Mouse (Mus musculus): ENCODE data around the gene Ptch2. TPM values are rescaled to one million over a fixed set of nuclear protein-coding genes. Genes with fewer than 3 reads are reported as not detected.

Gene Ptch2
- total RNA-seq (2015) (0.30 and 1.3 TPM in 2 replicates), total RNA-seq (2017) (0.08 and 0.57 TPM in 2 replicates)

DNA sequence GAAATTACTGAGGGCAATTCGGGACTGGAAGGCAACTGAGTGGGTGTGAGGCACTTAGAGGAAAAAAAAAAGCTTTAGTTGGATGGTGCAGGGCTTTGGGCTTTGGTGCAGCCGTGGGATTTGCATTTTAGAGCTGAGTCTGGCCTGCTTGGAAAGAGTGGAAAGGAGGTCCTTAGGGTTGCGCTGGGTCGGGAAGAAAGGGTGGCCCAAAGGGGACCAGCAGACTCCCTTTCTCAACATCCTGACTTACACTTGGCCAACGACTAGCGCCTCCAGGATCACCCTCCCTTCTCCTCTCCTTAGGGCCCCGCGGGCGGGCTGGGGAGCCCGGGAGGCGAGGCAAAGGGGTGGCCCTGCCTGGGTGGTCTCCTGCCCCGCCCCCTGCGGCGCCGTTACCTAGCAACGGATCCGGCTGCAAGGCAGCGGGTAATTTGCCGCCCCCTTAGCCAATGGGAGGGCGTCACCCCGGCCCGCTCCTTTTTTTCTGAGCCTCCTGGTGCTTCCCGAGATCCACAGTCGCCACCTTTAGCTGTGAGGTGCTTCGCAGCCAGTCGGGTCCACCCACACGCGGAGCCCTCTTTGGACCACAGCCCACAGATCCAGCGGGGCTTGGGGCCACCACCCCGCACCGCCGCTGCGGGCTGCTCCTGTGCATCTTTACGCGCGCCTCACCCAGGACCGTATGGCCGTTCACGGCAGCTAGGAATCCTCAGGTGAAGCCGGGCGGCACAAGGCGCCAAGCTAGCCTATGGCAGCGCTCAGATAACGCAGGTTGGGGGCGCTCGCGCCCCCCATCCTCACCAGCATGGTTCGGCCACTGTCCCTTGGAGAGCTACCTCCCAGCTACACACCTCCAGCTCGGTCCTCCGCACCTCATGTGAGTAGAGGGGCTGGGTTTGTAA, at the start of gene Ptch2:
Ptch2 (plus strand) TSS at position 525 of the 902 bp plus-strand sequence.
- ATAC-seq (replicated peaks; ENCODE audit: poor library complexity): peak; percentile 51

DNA sequence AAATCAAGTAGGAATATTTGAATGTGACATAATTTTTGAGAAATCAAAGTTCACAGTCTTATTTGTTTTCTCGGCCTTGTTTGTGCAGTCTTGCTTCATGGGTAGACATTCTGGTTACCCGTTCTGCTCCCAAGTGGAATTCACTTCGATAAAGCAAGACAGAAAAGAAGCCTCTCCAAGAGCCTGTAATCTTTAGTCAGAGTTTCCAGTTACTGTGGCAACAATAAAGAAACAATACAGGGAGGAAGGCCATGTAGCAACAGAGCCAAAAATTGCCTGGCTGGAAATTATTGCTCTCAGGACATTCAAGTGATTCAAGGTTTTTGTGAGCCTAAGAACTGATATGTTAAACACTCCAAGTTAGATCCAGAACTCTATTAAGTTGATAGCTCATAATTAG, 47.0 kb upstream of the Ptch2 start:
- ATAC-seq (replicated peaks; ENCODE audit: poor library complexity): no peak

DNA sequence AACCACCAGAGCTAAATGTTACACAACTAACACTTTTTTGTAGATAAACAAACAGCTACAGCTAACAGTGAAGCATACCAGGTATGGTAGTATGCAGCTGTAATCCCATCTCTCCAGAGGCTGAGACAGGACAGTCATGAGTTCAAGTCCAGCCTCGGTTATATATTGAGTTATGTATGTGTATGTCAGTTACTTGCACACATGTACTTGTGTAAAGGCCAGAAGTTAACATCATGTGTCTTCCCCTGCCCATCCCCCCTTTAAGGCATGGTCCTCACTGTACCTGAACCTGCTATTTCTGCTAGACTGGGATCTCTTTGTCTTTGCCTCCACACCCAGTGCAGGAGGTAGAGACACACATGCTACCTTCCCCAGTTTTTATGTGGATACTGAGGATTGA, 46.4 kb upstream of the Ptch2 start:
- ATAC-seq (replicated peaks; ENCODE audit: poor library complexity): no peak

DNA sequence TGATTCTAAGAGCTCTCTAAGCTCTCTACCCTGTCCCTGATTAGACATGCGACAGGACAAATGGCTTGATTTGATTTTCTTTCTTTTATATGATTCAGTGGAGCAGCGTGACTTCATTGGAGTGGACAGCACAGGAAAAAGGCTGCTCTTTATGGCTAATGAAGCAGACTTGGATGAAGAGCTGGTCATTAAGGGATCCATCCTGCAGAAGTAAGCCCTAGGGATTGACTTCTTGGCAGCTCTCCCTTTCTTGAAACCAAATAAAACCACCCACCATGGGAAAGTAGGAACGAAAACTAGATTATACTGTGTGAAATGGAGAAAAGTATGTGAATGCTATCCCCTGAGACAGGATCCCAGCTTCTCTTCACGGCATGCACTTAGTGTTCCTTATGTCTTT, 43.2 kb upstream of the Ptch2 start:
- ATAC-seq (replicated peaks; ENCODE audit: poor library complexity): no peak

DNA sequence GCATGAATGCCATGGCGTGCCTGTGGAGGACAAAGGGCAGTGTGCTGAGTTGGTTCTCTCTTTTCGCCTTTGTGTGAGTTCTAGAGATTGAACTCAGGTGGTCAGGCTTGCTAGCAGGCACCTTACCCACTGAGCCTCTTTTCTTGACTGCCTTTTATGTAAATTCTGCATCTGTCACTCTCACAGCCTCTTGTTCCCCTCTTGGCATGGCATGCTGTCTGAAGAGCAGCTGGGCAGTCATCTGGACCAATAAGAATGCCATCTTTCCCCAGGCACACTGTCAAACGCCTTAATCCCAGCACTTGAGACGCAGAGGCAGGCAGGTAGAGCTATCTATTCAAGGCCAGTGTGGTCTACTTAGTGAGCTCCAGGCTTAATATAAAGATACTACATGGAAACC, 41.9 kb upstream of the Ptch2 start:
- ATAC-seq (replicated peaks; ENCODE audit: poor library complexity): no peak

DNA sequence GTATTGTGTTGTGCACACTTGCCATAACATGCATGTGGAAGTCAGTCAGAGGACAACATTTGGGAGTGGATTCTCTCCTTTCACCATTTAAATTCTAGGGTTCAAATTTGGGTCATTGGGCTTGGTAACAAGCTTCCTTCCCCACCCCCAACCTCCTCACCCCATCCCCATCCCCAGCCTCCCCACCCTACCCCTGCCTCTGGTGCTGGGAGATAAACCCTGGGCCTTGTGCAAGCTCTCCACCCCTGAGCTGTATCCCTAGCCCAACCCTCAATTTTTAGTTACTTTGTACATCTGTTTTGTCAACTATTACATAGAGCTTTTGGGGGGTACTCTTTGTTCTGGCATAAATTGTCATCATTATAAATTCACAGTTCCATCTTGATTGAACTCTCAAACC, 39.8 kb upstream of the Ptch2 start:
- peak; percentile 68 for ATAC-seq (replicated peaks; ENCODE audit: poor library complexity)

DNA sequence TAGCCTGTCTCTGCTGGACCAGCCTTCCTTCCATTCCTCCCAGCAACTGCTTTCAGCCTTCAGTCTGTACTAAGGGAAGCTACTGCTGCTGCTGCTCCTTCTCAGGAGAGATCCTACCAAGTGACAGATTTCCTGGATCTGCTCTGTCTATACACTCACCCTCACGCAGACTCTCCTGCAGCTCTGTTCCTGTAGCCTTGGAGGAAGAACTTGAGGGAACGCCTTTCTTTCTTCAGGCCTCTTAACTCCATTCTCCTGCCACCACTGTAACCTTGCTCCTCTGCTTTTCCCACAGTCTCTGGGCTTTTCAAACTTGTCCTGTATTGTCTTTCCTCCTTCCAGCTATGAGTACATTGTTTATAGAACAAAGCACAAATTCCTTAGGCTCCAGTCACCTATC, 39.4 kb upstream of the Ptch2 start:
- no peak for ATAC-seq (replicated peaks; ENCODE audit: poor library complexity)

GRCm38 (mm10) chr4:117058512-117058911, 37.4 kb upstream of the Ptch2 start:
- 0 out of 2 replicates have a peak, but pooled peaks have one; percentile 42 for ATAC-seq (replicated peaks; ENCODE audit: poor library complexity)

GRCm38 (mm10) chr4:117062700-117063390, 33.0 kb upstream of the Ptch2 start:
- ATAC-seq (replicated peaks; ENCODE audit: poor library complexity): no peak

GRCm38 (mm10) chr4:117068035-117068434, 27.8 kb upstream of the Ptch2 start:
- no peak for ATAC-seq (replicated peaks; ENCODE audit: poor library complexity)

DNA sequence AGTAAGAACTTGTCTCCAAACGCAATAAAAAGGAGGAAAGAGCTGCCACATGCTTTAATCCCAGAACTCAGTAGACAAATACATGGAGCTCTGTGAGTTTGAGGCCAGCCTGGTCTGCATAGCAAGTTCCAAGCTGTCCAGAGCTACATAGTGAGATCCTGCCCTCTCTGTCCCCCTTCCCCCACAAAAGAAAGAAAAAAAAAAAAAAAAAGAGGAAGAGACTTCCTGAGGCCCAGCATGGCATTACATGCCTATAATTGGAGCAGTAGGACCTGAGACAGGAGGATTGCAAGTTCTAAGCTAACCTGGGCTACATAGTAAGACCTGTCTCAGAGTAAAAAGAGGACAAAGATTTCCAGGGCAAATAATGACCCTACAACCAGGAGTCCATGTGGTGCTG, 26.2 kb upstream of the Ptch2 start:
- ATAC-seq (replicated peaks; ENCODE audit: poor library complexity): no peak

DNA sequence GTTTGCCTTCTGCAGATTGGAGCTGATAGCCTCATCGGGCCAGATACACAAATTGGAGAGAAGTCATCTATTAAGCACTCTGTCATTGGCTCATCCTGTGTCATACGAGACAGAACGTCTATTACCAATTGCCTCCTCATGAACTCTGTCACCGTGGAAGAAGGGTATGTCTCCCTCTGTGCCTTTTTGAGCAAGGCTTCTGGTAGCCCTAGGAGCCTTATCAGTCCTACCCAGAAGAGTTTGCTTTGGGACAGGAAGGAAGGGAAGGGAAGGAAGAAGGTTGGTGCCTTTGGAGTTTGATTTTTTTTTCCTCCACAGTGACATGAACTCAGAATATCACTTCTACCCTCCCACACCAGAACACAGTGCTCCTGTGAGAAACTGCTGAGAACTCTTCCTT, 25.3 kb upstream of the Ptch2 start:
- ATAC-seq (replicated peaks; ENCODE audit: poor library complexity): no peak

DNA sequence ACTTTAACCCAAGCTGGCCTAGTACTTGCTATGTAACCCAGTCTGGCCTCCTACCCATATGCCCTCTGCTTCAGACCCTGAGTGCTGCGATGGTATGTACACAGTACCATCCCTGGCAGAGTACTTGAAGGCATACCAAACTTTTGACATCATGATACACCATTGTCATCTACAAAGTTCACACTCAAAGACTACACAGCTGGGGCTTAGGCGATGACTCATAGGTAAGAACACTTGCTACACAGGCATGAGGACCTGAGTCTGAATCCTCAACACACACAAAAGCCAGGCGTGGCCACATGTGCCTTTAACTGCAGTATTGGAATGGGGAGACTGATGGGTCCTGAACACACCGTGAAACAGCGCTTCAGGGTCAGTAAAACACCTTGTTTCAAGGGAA, 24.7 kb upstream of the Ptch2 start:
- no peak for ATAC-seq (replicated peaks; ENCODE audit: poor library complexity)

DNA sequence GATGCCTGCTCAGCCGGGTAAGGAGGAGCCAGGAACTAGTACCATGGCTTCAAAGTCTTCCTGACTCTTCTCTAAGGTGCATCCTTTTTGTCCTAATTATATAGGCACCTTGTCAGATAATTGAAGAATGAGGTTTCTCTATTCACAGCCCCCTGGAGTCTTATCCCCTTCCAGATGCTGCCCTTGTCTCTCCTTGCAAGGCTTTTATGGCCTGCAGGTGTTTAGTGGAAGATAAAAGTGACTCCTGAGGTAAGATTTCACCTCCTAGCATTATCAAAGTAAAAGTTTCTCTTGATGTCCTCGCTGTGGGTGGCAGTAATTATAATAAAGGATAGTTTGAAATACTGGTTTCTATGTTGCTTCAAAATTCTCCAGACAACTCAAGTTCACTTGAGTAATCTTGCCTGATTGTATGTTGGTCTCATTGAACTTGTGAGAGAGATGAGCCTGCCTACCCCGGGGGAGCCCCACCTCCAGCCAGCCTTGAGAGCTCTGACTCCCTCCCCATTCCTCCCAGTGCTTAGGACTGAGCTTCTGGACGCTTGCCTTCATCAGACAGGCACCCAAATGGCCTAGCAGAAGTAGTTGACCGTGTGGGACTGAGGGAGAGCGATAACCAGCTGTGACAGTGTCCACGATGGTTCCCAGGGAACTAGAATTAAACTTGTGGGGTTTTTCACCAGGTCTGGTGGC, 7.8 kb upstream of the Ptch2 start:
- ATAC-seq (replicated peaks; ENCODE audit: poor library complexity): 0 out of 2 replicates have a peak, but pooled peaks have one; percentile 39

DNA sequence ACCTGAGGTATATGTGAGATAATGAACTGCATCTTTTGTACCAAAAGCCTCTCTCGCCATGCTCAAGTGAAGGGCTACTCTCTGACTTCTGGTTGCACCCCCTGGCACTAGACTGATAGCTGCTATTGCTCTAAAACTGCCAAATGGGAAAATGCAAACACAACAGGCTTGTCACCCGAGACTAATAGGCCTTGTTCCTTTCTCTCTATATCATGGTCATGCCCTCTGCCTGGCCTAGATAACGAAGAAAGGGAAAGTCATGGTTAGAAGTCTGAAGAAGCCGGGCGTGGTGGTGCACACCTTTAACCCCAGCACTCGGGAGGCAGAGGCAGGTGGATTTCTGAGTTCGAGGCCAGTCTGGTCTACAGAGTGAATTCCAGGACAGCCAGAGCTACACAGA, 5.3 kb upstream of the Ptch2 start:
- peak; percentile 83 for ATAC-seq (replicated peaks; ENCODE audit: poor library complexity)

DNA sequence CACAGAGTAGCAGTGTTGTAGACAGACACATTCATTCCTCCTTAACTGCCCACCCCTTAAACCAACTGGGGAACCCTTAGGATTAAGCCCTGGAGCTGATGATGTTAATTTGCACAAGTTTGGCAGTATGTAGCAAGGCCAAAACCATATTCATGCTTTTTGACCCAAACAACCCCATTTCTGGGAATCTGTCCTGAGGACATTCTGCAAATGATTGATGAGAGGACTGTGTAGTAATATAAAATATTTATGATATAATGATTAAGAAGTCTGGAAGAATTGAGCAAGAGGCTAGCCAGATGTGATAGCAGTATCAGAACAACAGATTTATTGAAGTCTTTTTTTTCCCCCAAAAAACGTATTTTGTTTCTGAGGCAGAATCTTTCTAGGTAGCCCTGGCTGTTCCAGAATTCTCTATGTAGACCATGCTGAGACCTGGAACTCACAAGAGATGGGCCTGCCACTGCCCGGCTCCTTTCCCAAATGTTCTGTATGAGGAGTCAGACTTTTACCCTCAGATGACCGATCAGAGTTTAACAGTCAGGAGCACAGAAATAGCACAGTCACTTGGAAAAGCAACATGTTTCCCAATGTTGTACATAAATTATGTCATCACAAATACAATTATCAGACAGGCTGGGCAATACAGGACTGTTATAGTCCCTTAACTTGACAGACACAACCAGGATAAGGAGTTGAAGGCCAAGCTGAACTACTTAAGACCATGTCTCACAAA, 1.1 kb upstream of the Ptch2 start:
- ATAC-seq (replicated peaks; ENCODE audit: poor library complexity): no peak

GRCm38 (mm10) chr4:117096666-117097065, 791 bp downstream of the Ptch2 start:
- ATAC-seq (replicated peaks; ENCODE audit: poor library complexity): no peak

- no peak for ATAC-seq (replicated peaks; ENCODE audit: poor library complexity)
Measured at GRCm38 (mm10) chr4:117097969-117098763, 2.3 kb downstream of the Ptch2 start.

DNA sequence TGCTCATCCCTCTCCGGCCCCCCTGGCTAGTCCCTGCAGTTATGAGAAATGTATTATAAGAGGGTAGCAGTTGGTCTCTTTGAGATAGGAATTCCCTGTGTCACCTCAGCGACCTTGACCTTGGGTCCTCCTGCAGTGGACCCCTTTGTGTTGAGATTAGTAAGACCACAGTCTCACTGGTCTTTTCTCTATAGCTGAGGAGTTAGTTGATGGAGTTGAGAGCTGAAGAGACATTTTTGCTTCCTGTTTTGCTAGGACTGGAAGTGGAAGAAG, 2.8 kb downstream of the Ptch2 start:
- no peak for ATAC-seq (replicated peaks; ENCODE audit: poor library complexity)

- no peak for ATAC-seq (replicated peaks; ENCODE audit: poor library complexity)
Measured at GRCm38 (mm10) chr4:117100036-117100435, 4.2 kb downstream of the Ptch2 start.
